Mouse (Mus musculus): ENCODE measurements around the gene Adamtsl1. TPM values are rescaled to one million over a fixed set of nuclear protein-coding genes. Genes with fewer than 3 reads are reported as not detected.
A peak's percentile ranks its signal among the peaks of the same experiment; 100 is the strongest.

Adamtsl1 gene
- total RNA-seq, 4 experiments from 2014 or later, result 3.1 to 4.7 (median 3.7) TPM

GRCm38 (mm10) chr4:85920474-85920873 lies 406.5 kb downstream of the Adamtsl1 start:
- no peak for DNase-seq (ENCODE audit: low spot score in 2 of 2)

GRCm38 (mm10) chr4:85922741-85923140 lies 408.8 kb downstream of the Adamtsl1 start:
- no peak for DNase-seq (ENCODE audit: low spot score in 2 of 2)

GRCm38 (mm10) chr4:85932129-85932528 lies 418.2 kb downstream of the Adamtsl1 start:
- DNase-seq (ENCODE audit: low spot score in 2 of 2), result no peak

- DNase-seq (ENCODE audit: low spot score in 2 of 2), result no peak
Measured at GRCm38 (mm10) chr4:85939460-85939859, 425.5 kb downstream of the Adamtsl1 start.

- no peak for DNase-seq (ENCODE audit: low spot score in 2 of 2)
Measured at GRCm38 (mm10) chr4:85941857-85942256, 427.9 kb downstream of the Adamtsl1 start.

GRCm38 (mm10) chr4:85953590-85953989 lies 439.6 kb downstream of the Adamtsl1 start:
- no peak for DNase-seq (ENCODE audit: low spot score in 2 of 2)

- DNase-seq (ENCODE audit: low spot score in 2 of 2), result no peak
Measured at GRCm38 (mm10) chr4:85955387-85955786, 441.4 kb downstream of the Adamtsl1 start.

GRCm38 (mm10) chr4:85957266-85957665 lies 443.3 kb downstream of the Adamtsl1 start:
- no peak for DNase-seq (ENCODE audit: low spot score in 2 of 2)

- DNase-seq (ENCODE audit: low spot score in 2 of 2), result no peak
Measured at GRCm38 (mm10) chr4:85957879-85958278, 443.9 kb downstream of the Adamtsl1 start.

- DNase-seq (ENCODE audit: low spot score in 2 of 2), result no peak
Measured at GRCm38 (mm10) chr4:85959019-85959418, 445.0 kb downstream of the Adamtsl1 start.

- DNase-seq (ENCODE audit: low spot score in 2 of 2), result no peak
Measured at GRCm38 (mm10) chr4:85976188-85976587, 462.2 kb downstream of the Adamtsl1 start.

GRCm38 (mm10) chr4:85979206-85979605 lies 465.2 kb downstream of the Adamtsl1 start:
- no peak for DNase-seq (ENCODE audit: low spot score in 2 of 2)

- DNase-seq (ENCODE audit: low spot score in 2 of 2), result no peak
Measured at GRCm38 (mm10) chr4:86006596-86006995, 492.6 kb downstream of the Adamtsl1 start.

- no peak for DNase-seq (ENCODE audit: low spot score in 2 of 2)
Measured at GRCm38 (mm10) chr4:86013640-86014039, 499.7 kb downstream of the Adamtsl1 start.

GRCm38 (mm10) chr4:86018928-86019327 lies 505.0 kb downstream of the Adamtsl1 start:
- DNase-seq (ENCODE audit: low spot score in 2 of 2), result no peak

GRCm38 (mm10) chr4:86019586-86019985 lies 505.6 kb downstream of the Adamtsl1 start:
- DNase-seq (ENCODE audit: low spot score in 2 of 2), result no peak

- no peak for DNase-seq (ENCODE audit: low spot score in 2 of 2)
Measured at GRCm38 (mm10) chr4:86020372-86021090, 506.6 kb downstream of the Adamtsl1 start.

GRCm38 (mm10) chr4:86024573-86025160 lies 510.7 kb downstream of the Adamtsl1 start:
- DNase-seq (ENCODE audit: low spot score in 2 of 2), result no peak

- no peak for DNase-seq (ENCODE audit: low spot score in 2 of 2)
Measured at GRCm38 (mm10) chr4:86029486-86029885, 515.5 kb downstream of the Adamtsl1 start.

GRCm38 (mm10) chr4:86030208-86030607 lies 516.2 kb downstream of the Adamtsl1 start:
- DNase-seq (ENCODE audit: low spot score in 2 of 2), result no peak

GRCm38 (mm10) chr4:86031041-86031440 lies 517.1 kb downstream of the Adamtsl1 start:
- peak; percentile 24 to 27 for DNase-seq (ENCODE audit: low spot score in 2 of 2)

- DNase-seq (ENCODE audit: low spot score in 2 of 2), result no peak
Measured at GRCm38 (mm10) chr4:86040921-86041320, 526.9 kb downstream of the Adamtsl1 start.

- no peak for DNase-seq (ENCODE audit: low spot score in 2 of 2)
Measured at GRCm38 (mm10) chr4:86045448-86045847, 531.5 kb downstream of the Adamtsl1 start.

Data from gastrocnemius, adult 8-10 months (tissue).